38 mouse cellular contexts compared by ENCODE assay signal in genomic region chr9:98856210-98856609, GRCm38 (mm10). TPM values are rescaled to one million over a fixed set of nuclear protein-coding genes. Genes with fewer than 3 reads are reported as not detected.
DNase-seq lines count a peak whose midpoint lies in the region; ATAC-seq and TF ChIP-seq lines count a peak whose summit lies in the region.
"Had no signal": no experiment of that assay in that cellular context is flagged by ENCODE, and none has a peak within 500 bp of the region (broad histone marks: within the 10 kb centered on the region; RNA-seq: fewer than 3 reads in every experiment).

Gene Prr23a2 (plus strand): TSS chr9:98856494.

- H3K4me3 ChIP-seq in kidney, embryonic 15.5 days (replicated peaks), result no peak within 1 kb of the TSS
- no peak within 1 kb of the TSS for H3K4me3 ChIP-seq in kidney, adult 2 months (ENCODE audit: insufficient read depth, low read depth, low read length)
- H3K4me3 ChIP-seq in lung, embryonic 15.5 days, result no peak within 1 kb of the TSS
- H3K4me3 ChIP-seq in testis, adult 2 months (ENCODE audit: control insufficient read depth, low read depth, low read length), result peak within 1 kb of the TSS; percentile 85
- H3K4me3 ChIP-seq: embryonic facial prominence, embryonic 10.5 days; embryonic facial prominence, embryonic 15.5 days; forebrain, embryonic 12.5 days; hindbrain, embryonic 13.5 days; limb, embryonic 13.5 days; myocyte; neural tube, embryonic 13.5 days had no signal

- H3K36me3 ChIP-seq in kidney, embryonic 15.5 days, result no peaks in the 10 kb centered on the region
- no peaks in the 10 kb centered on the region for H3K36me3 ChIP-seq in kidney, adult 2 months (ENCODE audit: control insufficient read depth, insufficient read depth, low read length)
- H3K36me3 ChIP-seq in lung, embryonic 15.5 days, result no peaks in the 10 kb centered on the region
- no peaks in the 10 kb centered on the region for H3K36me3 ChIP-seq in testis, adult 2 months (ENCODE audit: control insufficient read depth, insufficient read depth, low read length)
- H3K36me3 ChIP-seq: embryonic facial prominence, embryonic 10.5 days; embryonic facial prominence, embryonic 15.5 days; forebrain, embryonic 12.5 days; G1E; hindbrain, embryonic 13.5 days; limb, embryonic 13.5 days; neural tube, embryonic 13.5 days had no signal

- 74% methylated on average over 18 of the region's 18 CpGs for WGBS in kidney, embryonic 15.5 days
- WGBS in kidney, adult 2 months, result 78% methylated on average over 18 of the region's 18 CpGs
- 63% methylated on average over 18 of the region's 18 CpGs for WGBS in lung, embryonic 15.5 days

- no peak for TF ChIP-seq POLR2A in kidney, adult 2 months (IDR thresholded peaks at IDR 0.05; ENCODE audit: low read depth, low read length)
- TF ChIP-seq POLR2A in testis, adult 2 months (IDR thresholded peaks at IDR 0.05; ENCODE audit: control insufficient read depth, low read depth, low read length), result no peak

- DNase-seq in kidney, adult 2 months, result no peak
- no peak for DNase-seq in lung, postnatal 25 days (ENCODE audit: low spot score)
- peak; percentile 95 for DNase-seq in ES-CJ7 (ENCODE audit: low read depth, low spot score)
- no peak for DNase-seq in adrenal gland, postnatal 36 days
- DNase-seq: adrenal gland, adult 2 months; cerebellum, adult 8-10 months; cerebellum, postnatal 25 days; forebrain, postnatal 0 days; gastrocnemius, postnatal 10 days; heart, postnatal 4 days; thymus, postnatal 25 days had no signal

- 0 out of 2 replicates have a peak, but pooled peaks have one; percentile 22 for ATAC-seq in kidney, embryonic 15.5 days (replicated peaks; ENCODE audit: low FRiP score)
- 0 out of 2 replicates have a peak, but pooled peaks have one; percentile 27 for ATAC-seq in lung, embryonic 15.5 days (ENCODE audit: borderline replicate concordance, extremely low read depth, low FRiP score, low TSS enrichment)
- no peak for ATAC-seq in granulocyte monocyte progenitor cell, adult 5-6 weeks (replicated peaks; ENCODE audit: poor library complexity, severe bottlenecking)
- ATAC-seq: activated CD4-positive, CD25-positive, alpha-beta regulatory T cell, adult 4 months; forebrain, postnatal 0 days; intestine, embryonic 16.5 days; lung, postnatal 0 days had no signal

- H3K9ac ChIP-seq in kidney, embryonic 15.5 days, result no peak within 1 kb of the TSS
- no peak within 1 kb of the TSS for H3K9ac ChIP-seq in lung, embryonic 15.5 days
- H3K9ac ChIP-seq: embryonic facial prominence, embryonic 15.5 days; forebrain, embryonic 12.5 days; forebrain, postnatal 0 days; hindbrain, embryonic 13.5 days; limb, embryonic 13.5 days; neural tube, embryonic 13.5 days had no signal

- no peaks in the 10 kb centered on the region for H3K4me1 ChIP-seq in kidney, embryonic 15.5 days
- H3K4me1 ChIP-seq in kidney, adult 2 months (ENCODE audit: control insufficient read depth, insufficient read depth, low read length), result no peaks in the 10 kb centered on the region
- H3K4me1 ChIP-seq in lung, embryonic 15.5 days, result no peaks in the 10 kb centered on the region
- H3K4me1 ChIP-seq in testis, adult 2 months (ENCODE audit: control insufficient read depth, insufficient read depth, low read length), result no peaks in the 10 kb centered on the region
- H3K4me1 ChIP-seq: embryonic facial prominence, embryonic 10.5 days; embryonic facial prominence, embryonic 15.5 days; forebrain, embryonic 12.5 days; hindbrain, embryonic 13.5 days; limb, embryonic 13.5 days; neural tube, embryonic 13.5 days had no signal

- no peak within 1 kb of the TSS for H3K4me2 ChIP-seq in kidney, embryonic 15.5 days
- H3K4me2 ChIP-seq in lung, embryonic 15.5 days, result no peak within 1 kb of the TSS
- H3K4me2 ChIP-seq: embryonic facial prominence, embryonic 15.5 days; forebrain, embryonic 12.5 days; heart, embryonic 11.5 days; hindbrain, embryonic 13.5 days; limb, embryonic 13.5 days; liver, embryonic 11.5 days; midbrain, embryonic 11.5 days; neural tube, embryonic 13.5 days had no signal

- no peak for TF ChIP-seq CTCF in kidney, adult 2 months (conservative IDR thresholded peaks at IDR 0.05; ENCODE audit: insufficient read depth, insufficient read length, low read depth, low read length)
- TF ChIP-seq CTCF in testis, adult 2 months (IDR thresholded peaks at IDR 0.05; ENCODE audit: control insufficient read depth, insufficient read depth, insufficient replicate concordance, low read depth, low read length), result no peak

- no peaks in the 10 kb centered on the region for H3K27me3 ChIP-seq in kidney, embryonic 15.5 days
- H3K27me3 ChIP-seq in kidney, adult 2 months (replicated peaks; ENCODE audit: control insufficient read depth, insufficient read depth, low read length), result no peaks in the 10 kb centered on the region
- H3K27me3 ChIP-seq in lung, embryonic 15.5 days, result no peaks in the 10 kb centered on the region
- H3K27me3 ChIP-seq in testis, adult 2 months (ENCODE audit: control insufficient read depth, insufficient read depth, low read length), result no peaks in the 10 kb centered on the region
- H3K27me3 ChIP-seq: embryonic facial prominence, embryonic 15.5 days; forebrain, embryonic 12.5 days; hindbrain, embryonic 13.5 days; limb, embryonic 13.5 days; neural tube, embryonic 13.5 days had no signal

- no peaks in the 10 kb centered on the region for H3K9me3 ChIP-seq in kidney, embryonic 15.5 days (replicated peaks)
- no peaks in the 10 kb centered on the region for H3K9me3 ChIP-seq in lung, embryonic 15.5 days
- H3K9me3 ChIP-seq: embryonic facial prominence, embryonic 15.5 days; forebrain, embryonic 12.5 days; hindbrain, embryonic 13.5 days; neural tube, embryonic 13.5 days had no signal

- no peak within 1 kb of the TSS for H3K27ac ChIP-seq in kidney, embryonic 15.5 days
- H3K27ac ChIP-seq in kidney, adult 2 months (ENCODE audit: insufficient read depth, low read depth, low read length), result no peak within 1 kb of the TSS
- H3K27ac ChIP-seq in lung, embryonic 15.5 days, result no peak within 1 kb of the TSS
- H3K27ac ChIP-seq in testis, adult 2 months (ENCODE audit: control insufficient read depth, insufficient read depth, low read depth, low read length), result no peak within 1 kb of the TSS
- H3K27ac ChIP-seq: embryonic facial prominence, embryonic 10.5 days; embryonic facial prominence, embryonic 15.5 days; forebrain, embryonic 12.5 days; hindbrain, embryonic 13.5 days; limb, embryonic 13.5 days; neural tube, embryonic 13.5 days had no signal

RNA-seq across cellular contexts. Expression of gene Prr23a2, which starts in this region (rescaled TPM):
- not detected in 2 replicates for polyA plus RNA-seq in kidney, embryonic 15.5 days (2015; fragmentation: Nextera tagmentation; extraction: Ambion mirVana)
- polyA plus RNA-seq in kidney, adult 2 months (2012; rRNA removed), result not detected in 2 replicates
- polyA plus RNA-seq in lung, embryonic 15.5 days (2015; fragmentation: Nextera tagmentation; extraction: Ambion mirVana), result not detected in 2 replicates
- polyA plus RNA-seq in testis, adult 2 months (2012; rRNA removed), result 0.17 and 0.38 TPM in 2 replicates
- total RNA-seq in granulocyte monocyte progenitor cell, adult 5-6 weeks (2014; fragmentation: Nextera tagmentation), result not detected in 2 replicates
- total RNA-seq in granulocyte monocyte progenitor cell, adult 5-6 weeks (2017), result not detected in 2 replicates
- not detected for total RNA-seq in adrenal gland, postnatal 36 days (2021)
- total RNA-seq: adrenal gland, adult 2 months; forebrain, postnatal 0 days; G1E; gastrocnemius, postnatal 10 days; heart, postnatal 4 days; layer of hippocampus, postnatal 10 days; left cerebral cortex, adult 18-20 months; left cerebral cortex, postnatal 14 days; midbrain, postnatal 0 days had no signal
- polyA plus RNA-seq: activated CD4-positive, CD25-positive, alpha-beta regulatory T cell, adult 4 months; adrenal gland, adult 2 months; embryonic facial prominence, embryonic 10.5 days; embryonic facial prominence, embryonic 15.5 days; forebrain, embryonic 12.5 days; forebrain, postnatal 0 days; G1E; gonadal fat pad, adult 2 months; heart, embryonic 11.5 days; heart, postnatal 0 days; hindbrain, embryonic 13.5 days; intestine, embryonic 16.5 days; kidney, embryonic 16.5 days; large intestine, adult 2 months; limb, embryonic 13.5 days; liver, embryonic 11.5 days; liver, embryonic 16.5 days; lung, postnatal 0 days; midbrain, embryonic 11.5 days; midbrain, postnatal 0 days; myocyte; neural tube, embryonic 13.5 days had no signal

Comparison
In these comparisons a context has a peak if more than half of its experiments do, and no peak if none do; other contexts are left out.
1. Peak in ATAC-seq in kidney, embryonic 15.5 days; RNA of the gene not detected or under 1 TPM.
2. Peak in ATAC-seq in lung, embryonic 15.5 days; RNA of the gene not detected or under 1 TPM.